ENCODE assay signal across 7 mouse cellular contexts in genomic region chr5:140831064-140831431, GRCm38 (mm10). TPM values are rescaled to one million over a fixed set of nuclear protein-coding genes. Genes with fewer than 3 reads are reported as not detected.
DNase-seq lines count a peak whose midpoint lies in the region; ATAC-seq and TF ChIP-seq lines count a peak whose summit lies in the region.

No protein-coding gene starts in this region.

- no peaks in the 10 kb centered on the region for H3K27me3 ChIP-seq in lung, embryonic 15.5 days
- H3K27me3 ChIP-seq in forebrain, embryonic 15.5 days: no peaks in the 10 kb centered on the region
- no peaks in the 10 kb centered on the region for H3K27me3 ChIP-seq in liver, embryonic 13.5 days
- H3K27me3 ChIP-seq in stomach, embryonic 15.5 days (replicated peaks): no peaks in the 10 kb centered on the region

- no peak for ATAC-seq in lung, embryonic 15.5 days (ENCODE audit: borderline replicate concordance, extremely low read depth, low FRiP score, low TSS enrichment)
- ATAC-seq in forebrain, embryonic 15.5 days (replicated peaks): no peak
- ATAC-seq in liver, embryonic 13.5 days (ENCODE audit: low read depth): peak; percentile 16
- no peak for ATAC-seq in stomach, embryonic 15.5 days (ENCODE audit: insufficient read depth, low FRiP score, low read depth)

- no peak for DNase-seq in lung, adult 2 months
- DNase-seq in liver, embryonic 13.5 days: peak; percentile 21
- no peak for DNase-seq in left cerebral cortex, adult 9 months (ENCODE audit: low spot score in 2 of 2)
- no peak for DNase-seq in left cerebral cortex, adult 2 months (ENCODE audit: extremely low spot score in 1 of 2, low spot score in 2 of 2)

- no peaks in the 10 kb centered on the region for H3K9me3 ChIP-seq in lung, embryonic 15.5 days
- H3K9me3 ChIP-seq in forebrain, embryonic 15.5 days: no peaks in the 10 kb centered on the region
- no peaks in the 10 kb centered on the region for H3K9me3 ChIP-seq in liver, embryonic 13.5 days (replicated peaks)
- no peaks in the 10 kb centered on the region for H3K9me3 ChIP-seq in stomach, embryonic 15.5 days

- H3K4me2 ChIP-seq in lung, embryonic 15.5 days: peak overlapping the region; percentile 57
- peak overlapping the region; percentile 42 for H3K4me2 ChIP-seq in forebrain, embryonic 15.5 days (replicated peaks)
- H3K4me2 ChIP-seq in liver, embryonic 13.5 days: peak overlapping the region; percentile 75
- H3K4me2 ChIP-seq in stomach, embryonic 15.5 days: peak overlapping the region; percentile 59

- intact Hi-C loops in left cerebral cortex, adult 2 months (cut with DNase I): no loop called here

- no peak for TF ChIP-seq POLR2A in lung, adult 2 months (IDR thresholded peaks at IDR 0.05; ENCODE audit: borderline replicate concordance, extremely low read depth, low read depth, low read length)

- no peak overlapping the region for H3K9ac ChIP-seq in lung, embryonic 15.5 days
- no peak overlapping the region for H3K9ac ChIP-seq in forebrain, embryonic 15.5 days (replicated peaks)
- H3K9ac ChIP-seq in liver, embryonic 13.5 days: peak overlapping the region; percentile 44; the same call in 1 of the 2 replicates
- H3K9ac ChIP-seq in stomach, embryonic 15.5 days: no peak overlapping the region

- no peaks in the 10 kb centered on the region for H3K36me3 ChIP-seq in lung, embryonic 15.5 days
- H3K36me3 ChIP-seq in forebrain, embryonic 15.5 days: no peaks in the 10 kb centered on the region
- no peaks in the 10 kb centered on the region for H3K36me3 ChIP-seq in liver, embryonic 13.5 days
- no peaks in the 10 kb centered on the region for H3K36me3 ChIP-seq in stomach, embryonic 15.5 days

- peaks cover 31% of the 10 kb centered on the region for H3K4me1 ChIP-seq in lung, embryonic 15.5 days
- peaks cover 18% of the 10 kb centered on the region for H3K4me1 ChIP-seq in lung, adult 2 months (ENCODE audit: control insufficient read depth, insufficient read depth, low read length)
- H3K4me1 ChIP-seq in forebrain, embryonic 15.5 days: peaks cover 40% of the 10 kb centered on the region
- H3K4me1 ChIP-seq in liver, embryonic 13.5 days (replicated peaks): peaks cover 51% of the 10 kb centered on the region
- peaks cover 22% of the 10 kb centered on the region for H3K4me1 ChIP-seq in stomach, embryonic 15.5 days

- H3K4me3 ChIP-seq in lung, embryonic 15.5 days: peak overlapping the region; percentile 92; the same call in 1 of the 2 replicates
- H3K4me3 ChIP-seq in lung, adult 2 months (replicated peaks; ENCODE audit: extremely low read depth, low read depth, low read length): no peak overlapping the region
- peak overlapping the region; percentile 22; the same call in 1 of the 2 replicates for H3K4me3 ChIP-seq in forebrain, embryonic 15.5 days
- H3K4me3 ChIP-seq in liver, embryonic 13.5 days (replicated peaks): peak overlapping the region; percentile 53
- peak overlapping the region; percentile 24 for H3K4me3 ChIP-seq in stomach, embryonic 15.5 days (replicated peaks)
- no peak overlapping the region for H3K4me3 ChIP-seq in left cerebral cortex, adult 2 months

- H3K27ac ChIP-seq in lung, embryonic 15.5 days: no peak overlapping the region
- 0 out of 2 replicates have a peak overlapping the region, but pooled peaks have one; percentile 25 for H3K27ac ChIP-seq in forebrain, embryonic 15.5 days (replicated peaks)
- H3K27ac ChIP-seq in liver, embryonic 13.5 days: peak overlapping the region; percentile 81
- peak overlapping the region; percentile 12; the same call in 1 of the 2 replicates for H3K27ac ChIP-seq in stomach, embryonic 15.5 days
- no peak overlapping the region for H3K27ac ChIP-seq in left cerebral cortex, adult 2 months

- no peak for TF ChIP-seq CTCF in lung, adult 2 months (IDR thresholded peaks at IDR 0.05; ENCODE audit: insufficient read depth, low read length)
- TF ChIP-seq CTCF in left cerebral cortex, adult 2 months (IDR thresholded peaks at IDR 0.05): no peak

- 74% methylated on average over 8 of the region's 8 CpGs for WGBS in lung, embryonic 15.5 days
- WGBS in lung, adult 2 months: 81% methylated on average over 8 of the region's 8 CpGs
- WGBS in forebrain, embryonic 15.5 days: 79% methylated on average over 8 of the region's 8 CpGs
- WGBS in liver, embryonic 13.5 days (ENCODE audit: insufficient replicate concordance): 53% methylated on average over 8 of the region's 8 CpGs
- 77% methylated on average over 8 of the region's 8 CpGs for WGBS in stomach, embryonic 15.5 days

RNA-seq across cellular contexts. Expression of gene Gna12, which starts 0.8 kb away (rescaled TPM):
- 50.9 and 59.9 TPM in 2 replicates for polyA plus RNA-seq in lung, embryonic 15.5 days (2015; fragmentation: Nextera tagmentation; extraction: Ambion mirVana)
- polyA plus RNA-seq in lung, adult 2 months (2012; rRNA removed): 112 and 120 TPM in 2 replicates
- polyA plus RNA-seq in forebrain, embryonic 15.5 days (2015; fragmentation: Nextera tagmentation; extraction: Ambion mirVana): 26.3 and 65.4 TPM in 2 replicates
- 5.3 and 7.0 TPM in 2 replicates for polyA plus RNA-seq in liver, embryonic 13.5 days (2015; fragmentation: Nextera tagmentation; extraction: Ambion mirVana)
- polyA plus RNA-seq in stomach, embryonic 15.5 days (2015; fragmentation: Nextera tagmentation; extraction: Ambion mirVana): 49.5 and 50.1 TPM in 2 replicates
- total RNA-seq in left cerebral cortex, adult 2 months (2021): 10 to 100 TPM; 62.2 to 67.6 TPM

Comparison
In these comparisons a context has a peak if more than half of its experiments do, and no peak if none do; other contexts are left out.
1. H3K4me3 ChIP-seq: peak in lung, embryonic 15.5 days (single experiment), forebrain, embryonic 15.5 days (single experiment), liver, embryonic 13.5 days (single experiment) and stomach, embryonic 15.5 days (single experiment); none in lung, adult 2 months (single experiment) and left cerebral cortex, adult 2 months (single experiment).
2. H3K27ac ChIP-seq: peak in forebrain, embryonic 15.5 days (single experiment), liver, embryonic 13.5 days (single experiment) and stomach, embryonic 15.5 days (single experiment); none in lung, embryonic 15.5 days (single experiment) and left cerebral cortex, adult 2 months (single experiment).
3. Peak in every context shown above with its lines, with median percentiles within 50 percentile points of each other: H3K4me2 ChIP-seq.